Mouse (Mus musculus): ENCODE measurements at regions not wholly inside any gene's neighbourhood (a gene's known extent, or its start where the extent isn't known, plus 50 kb on each side); places are given as distances from the start of the nearest gene placed in this dataset.

DNA sequence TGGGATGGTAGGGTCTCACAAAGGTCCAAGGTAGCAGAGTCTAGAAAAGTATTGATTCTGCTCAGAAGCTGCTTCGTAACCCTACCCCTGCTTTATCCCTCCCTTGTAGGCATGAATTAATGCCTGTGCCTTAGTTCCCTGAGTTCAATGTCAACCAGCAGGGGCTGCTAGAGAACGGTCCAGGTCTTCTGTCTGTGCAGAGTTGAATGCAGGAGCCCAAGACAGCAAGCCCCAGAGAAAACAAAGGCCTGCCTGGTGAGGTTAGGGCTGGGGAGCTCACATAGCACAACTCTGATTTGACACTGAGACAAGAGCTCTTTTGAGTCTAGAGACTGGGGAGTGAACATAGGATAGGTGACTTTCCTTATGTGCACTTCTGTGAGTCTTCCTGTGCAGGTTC lies 56.6 kb downstream of the Olig3 start:
- TF ChIP-seq POLR2A (IDR thresholded peaks at IDR 0.05; ENCODE audit: borderline replicate concordance, low read depth, low read length) (no peak), CTCF (IDR thresholded peaks at IDR 0.05; ENCODE audit: low read depth, low read length) (no peak)
- no peaks in the 10 kb centered on the region for H3K4me1 ChIP-seq (ENCODE audit: control insufficient read depth, insufficient read depth, low read length)
- no peak overlapping the region for H3K27ac ChIP-seq (ENCODE audit: insufficient read depth, low read depth, low read length)
- no peak overlapping the region for H3K4me3 ChIP-seq (ENCODE audit: insufficient read depth, low read length)

- H3K27ac ChIP-seq (ENCODE audit: insufficient read depth, low read depth, low read length): no peak overlapping the region
- no peak overlapping the region for H3K4me3 ChIP-seq (ENCODE audit: insufficient read depth, low read length)
- TF ChIP-seq POLR2A (IDR thresholded peaks at IDR 0.05; ENCODE audit: borderline replicate concordance, low read depth, low read length): no peak
- TF ChIP-seq CTCF (IDR thresholded peaks at IDR 0.05; ENCODE audit: low read depth, low read length): no peak
Measured at GRCm38 (mm10) chr10:19413935-19414334, 57.6 kb downstream of the Olig3 start.

GRCm38 (mm10) chr10:19414834-19415233 lies 58.5 kb downstream of the Olig3 start:
- TF ChIP-seq CTCF (IDR thresholded peaks at IDR 0.05; ENCODE audit: low read depth, low read length) (no peak), POLR2A (IDR thresholded peaks at IDR 0.05; ENCODE audit: borderline replicate concordance, low read depth, low read length) (no peak)
- no peak overlapping the region for H3K27ac ChIP-seq (ENCODE audit: insufficient read depth, low read depth, low read length)

More at GRCm38 (mm10) chr10:19413935-19414334, 57.6 kb downstream of the Olig3 start:
- H3K4me1 ChIP-seq (ENCODE audit: control insufficient read depth, insufficient read depth, low read length): no peaks in the 10 kb centered on the region

DNA sequence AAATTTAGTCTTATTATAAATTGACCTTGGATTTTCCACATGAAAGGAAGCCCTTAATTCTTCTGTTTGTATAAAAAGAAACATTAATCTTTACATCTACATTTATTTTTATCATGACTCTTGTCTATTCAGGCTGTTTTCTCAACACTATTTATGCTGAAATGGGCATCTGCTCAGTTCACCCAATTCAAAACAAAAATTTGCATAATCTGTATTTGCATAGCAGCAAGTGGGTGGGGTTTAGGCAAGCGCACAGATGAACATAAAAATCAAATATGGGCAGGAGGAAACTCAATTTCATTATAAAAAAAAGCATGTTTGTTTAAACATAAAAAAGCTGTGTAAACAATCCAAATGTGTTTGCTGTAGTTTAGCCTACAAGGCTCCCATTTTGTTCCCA lies 67.7 kb downstream of the Olig3 start:
- H3K4me3 ChIP-seq (ENCODE audit: insufficient read depth, low read length): no peak overlapping the region
- no peak overlapping the region for H3K27ac ChIP-seq (ENCODE audit: insufficient read depth, low read depth, low read length)
- no peaks in the 10 kb centered on the region for H3K4me1 ChIP-seq (ENCODE audit: control insufficient read depth, insufficient read depth, low read length)
- TF ChIP-seq CTCF (IDR thresholded peaks at IDR 0.05; ENCODE audit: low read depth, low read length): no peak
- no peak for TF ChIP-seq POLR2A (IDR thresholded peaks at IDR 0.05; ENCODE audit: borderline replicate concordance, low read depth, low read length)

More at GRCm38 (mm10) chr10:19414834-19415233, 58.5 kb downstream of the Olig3 start:
- H3K4me1 ChIP-seq (ENCODE audit: control insufficient read depth, insufficient read depth, low read length): no peaks in the 10 kb centered on the region
- H3K4me3 ChIP-seq (ENCODE audit: insufficient read depth, low read length): no peak overlapping the region

- TF ChIP-seq POLR2A (IDR thresholded peaks at IDR 0.05; ENCODE audit: borderline replicate concordance, low read depth, low read length): no peak
- TF ChIP-seq CTCF (IDR thresholded peaks at IDR 0.05; ENCODE audit: low read depth, low read length): no peak
- H3K4me1 ChIP-seq (ENCODE audit: control insufficient read depth, insufficient read depth, low read length): no peaks in the 10 kb centered on the region
Measured at GRCm38 (mm10) chr10:19424961-19425360, 68.6 kb downstream of the Olig3 start.

GRCm38 (mm10) chr10:19426835-19427234 lies 70.5 kb downstream of the Olig3 start:
- Histone ChIP-seq H3K4me1 (ENCODE audit: control insufficient read depth, insufficient read depth, low read length) (no peaks in the 10 kb centered on the region), H3K27ac (ENCODE audit: insufficient read depth, low read depth, low read length) (no peak overlapping the region), H3K4me3 (ENCODE audit: insufficient read depth, low read length) (no peak overlapping the region)
- TF ChIP-seq CTCF (IDR thresholded peaks at IDR 0.05; ENCODE audit: low read depth, low read length) (no peak), POLR2A (IDR thresholded peaks at IDR 0.05; ENCODE audit: borderline replicate concordance, low read depth, low read length) (no peak)

More at GRCm38 (mm10) chr10:19424961-19425360, 68.6 kb downstream of the Olig3 start:
- Histone ChIP-seq H3K4me3 (ENCODE audit: insufficient read depth, low read length) (no peak overlapping the region), H3K27ac (ENCODE audit: insufficient read depth, low read depth, low read length) (no peak overlapping the region)

GRCm38 (mm10) chr10:19432515-19432914 lies 76.2 kb downstream of the Olig3 start:
- no peak overlapping the region for H3K27ac ChIP-seq (ENCODE audit: insufficient read depth, low read depth, low read length)
- no peaks in the 10 kb centered on the region for H3K4me1 ChIP-seq (ENCODE audit: control insufficient read depth, insufficient read depth, low read length)
- no peak overlapping the region for H3K4me3 ChIP-seq (ENCODE audit: insufficient read depth, low read length)
- TF ChIP-seq POLR2A (IDR thresholded peaks at IDR 0.05; ENCODE audit: borderline replicate concordance, low read depth, low read length) (no peak), CTCF (IDR thresholded peaks at IDR 0.05; ENCODE audit: low read depth, low read length) (no peak)

DNA sequence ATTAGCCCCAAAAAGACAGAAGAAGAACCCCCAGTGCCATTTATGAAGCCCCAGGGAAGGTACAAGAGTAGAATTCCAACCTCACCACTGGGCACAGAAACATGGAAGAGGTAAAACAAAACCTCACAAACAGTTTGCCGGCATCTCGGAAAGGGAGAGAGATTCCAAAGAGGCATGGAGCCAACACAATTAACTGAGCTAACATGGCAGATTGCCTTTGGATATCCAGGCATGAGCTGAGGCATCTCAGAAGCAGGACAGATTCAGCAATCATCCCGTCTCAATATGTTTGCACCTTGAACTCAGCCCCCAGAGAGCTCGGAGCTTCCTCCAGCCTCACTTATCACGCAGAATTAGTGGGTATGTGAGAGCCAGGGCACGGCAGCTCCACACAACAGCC lies 78.3 kb downstream of the Olig3 start:
- Histone ChIP-seq H3K27ac (ENCODE audit: insufficient read depth, low read depth, low read length) (no peak overlapping the region), H3K4me3 (ENCODE audit: insufficient read depth, low read length) (no peak overlapping the region), H3K4me1 (ENCODE audit: control insufficient read depth, insufficient read depth, low read length) (no peaks in the 10 kb centered on the region)
- TF ChIP-seq CTCF (IDR thresholded peaks at IDR 0.05; ENCODE audit: low read depth, low read length) (no peak), POLR2A (IDR thresholded peaks at IDR 0.05; ENCODE audit: borderline replicate concordance, low read depth, low read length) (no peak)

- TF ChIP-seq CTCF (IDR thresholded peaks at IDR 0.05; ENCODE audit: low read depth, low read length): no peak
- no peak for TF ChIP-seq POLR2A (IDR thresholded peaks at IDR 0.05; ENCODE audit: borderline replicate concordance, low read depth, low read length)
- H3K27ac ChIP-seq (ENCODE audit: insufficient read depth, low read depth, low read length): no peak overlapping the region
- H3K4me1 ChIP-seq (ENCODE audit: control insufficient read depth, insufficient read depth, low read length): peaks cover 5% of the 10 kb centered on the region
- H3K4me3 ChIP-seq (ENCODE audit: insufficient read depth, low read length): no peak overlapping the region
Measured at GRCm38 (mm10) chr10:19441807-19442206, 85.5 kb downstream of the Olig3 start.

- no peak for TF ChIP-seq CTCF (IDR thresholded peaks at IDR 0.05; ENCODE audit: low read depth, low read length)
- TF ChIP-seq POLR2A (IDR thresholded peaks at IDR 0.05; ENCODE audit: borderline replicate concordance, low read depth, low read length): no peak
- H3K4me1 ChIP-seq (ENCODE audit: control insufficient read depth, insufficient read depth, low read length): peaks cover 5% of the 10 kb centered on the region
- H3K27ac ChIP-seq (ENCODE audit: insufficient read depth, low read depth, low read length): no peak overlapping the region
- no peak overlapping the region for H3K4me3 ChIP-seq (ENCODE audit: insufficient read depth, low read length)
Measured at GRCm38 (mm10) chr10:19443516-19443915, 87.2 kb downstream of the Olig3 start.
